Mouse (Mus musculus): ENCODE results near the gene Ano10. TPM values are rescaled to one million over a fixed set of nuclear protein-coding genes. Genes with fewer than 3 reads are reported as not detected.
A peak's percentile ranks its signal among the peaks of the same experiment; 100 is the strongest.

Gene Ano10
- polyA plus RNA-seq, 1 experiment from 2014 or later, result 32.6 TPM

GRCm38 (mm10) chr9:122223005-122223404 is 71.2 kb downstream of the Ano10 start:
- no peak for DNase-seq (ENCODE audit: low spot score)
- Histone ChIP-seq H3K9ac (ENCODE audit: low read depth, low read length) (no peak overlapping the region), H3K4me1 (replicated peaks; ENCODE audit: insufficient read depth, low read length) (no peaks in the 10 kb centered on the region), H3K9me3 (replicated peaks; ENCODE audit: low read length) (no peaks in the 10 kb centered on the region), H3K27me3 (ENCODE audit: insufficient read depth, low read length) (no peaks in the 10 kb centered on the region), H3K27ac (no peak overlapping the region), H3K4me3 (replicated peaks; ENCODE audit: low read depth, low read length) (no peak overlapping the region), H3K4me2 (ENCODE audit: low read length) (no peak overlapping the region), H3K36me3 (ENCODE audit: insufficient read depth, low read length) (no peaks in the 10 kb centered on the region)
- no peak for ATAC-seq (replicated peaks; ENCODE audit: low FRiP score, low read depth)
- TF ChIP-seq CTCF (IDR thresholded peaks at IDR 0.05; ENCODE audit: low read depth), result no peak
- WGBS, result 41% methylated on average over 8 of the region's 8 CpGs

DNA sequence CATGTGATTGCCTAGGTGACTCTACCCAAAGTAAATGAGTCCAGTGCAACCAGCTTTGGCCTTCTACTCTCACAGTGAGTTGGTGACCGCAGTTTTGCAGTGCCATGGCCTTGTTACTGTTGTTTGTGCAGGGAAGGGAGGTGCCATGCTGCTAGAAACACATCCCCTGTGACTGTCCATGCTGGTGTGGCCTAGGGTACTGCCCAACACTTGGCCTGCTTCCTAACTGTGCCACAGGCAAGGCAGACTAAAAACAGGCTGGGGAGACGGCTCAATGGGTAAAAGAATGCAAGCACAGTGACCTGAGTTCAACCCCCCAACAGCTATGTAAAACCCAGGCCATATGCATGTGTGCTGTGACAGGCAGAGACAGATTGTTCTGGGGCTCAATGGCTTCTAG is 74.3 kb downstream of the Ano10 start:
- no peak for DNase-seq (ENCODE audit: low spot score)
- Histone ChIP-seq H3K27me3 (ENCODE audit: insufficient read depth, low read length) (no peaks in the 10 kb centered on the region), H3K4me2 (ENCODE audit: low read length) (no peak overlapping the region), H3K9ac (ENCODE audit: low read depth, low read length) (no peak overlapping the region), H3K4me1 (replicated peaks; ENCODE audit: insufficient read depth, low read length) (no peaks in the 10 kb centered on the region), H3K4me3 (replicated peaks; ENCODE audit: low read depth, low read length) (no peak overlapping the region), H3K27ac (no peak overlapping the region), H3K9me3 (replicated peaks; ENCODE audit: low read length) (no peaks in the 10 kb centered on the region), H3K36me3 (ENCODE audit: insufficient read depth, low read length) (no peaks in the 10 kb centered on the region)
- no peak for TF ChIP-seq CTCF (IDR thresholded peaks at IDR 0.05; ENCODE audit: low read depth)
- ATAC-seq (replicated peaks; ENCODE audit: low FRiP score, low read depth), result no peak
- 65% methylated on average over 2 of the region's 2 CpGs for WGBS

DNA sequence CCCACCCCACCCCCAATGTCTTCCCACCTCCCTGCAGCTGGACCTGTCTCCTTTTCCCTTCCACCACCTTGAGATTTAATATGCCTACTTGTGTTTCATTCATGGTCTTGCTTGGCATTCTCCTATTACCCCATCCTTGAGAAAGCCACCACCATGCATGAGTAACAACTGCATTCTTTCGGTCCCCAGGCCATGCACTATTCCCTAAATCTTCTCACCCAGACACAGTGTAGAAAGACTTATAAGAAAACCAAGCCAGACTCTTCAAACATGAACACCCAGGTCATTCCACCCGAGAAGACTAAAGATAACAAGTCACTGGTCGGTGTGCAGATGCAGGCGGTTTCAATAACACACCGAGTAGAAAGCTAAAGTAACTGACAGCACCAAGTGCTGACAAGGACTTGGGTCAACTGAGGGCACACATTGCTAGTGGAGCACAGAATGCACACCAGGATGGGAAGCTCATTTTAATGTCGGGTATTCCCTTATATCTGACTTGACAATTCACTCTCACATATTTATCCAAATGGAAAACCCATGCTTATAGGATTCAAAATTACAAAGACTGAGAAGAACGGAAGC is 77.2 kb downstream of the Ano10 start:
- Histone ChIP-seq H3K9ac (ENCODE audit: low read depth, low read length) (no peak overlapping the region), H3K27me3 (ENCODE audit: insufficient read depth, low read length) (no peaks in the 10 kb centered on the region), H3K36me3 (ENCODE audit: insufficient read depth, low read length) (no peaks in the 10 kb centered on the region), H3K9me3 (replicated peaks; ENCODE audit: low read length) (no peaks in the 10 kb centered on the region), H3K27ac (no peak overlapping the region), H3K4me2 (ENCODE audit: low read length) (no peak overlapping the region), H3K4me1 (replicated peaks; ENCODE audit: insufficient read depth, low read length) (no peaks in the 10 kb centered on the region), H3K4me3 (replicated peaks; ENCODE audit: low read depth, low read length) (no peak overlapping the region)
- no peak for ATAC-seq (replicated peaks; ENCODE audit: low FRiP score, low read depth)
- no peak for TF ChIP-seq CTCF (IDR thresholded peaks at IDR 0.05; ENCODE audit: low read depth)
- 42% methylated on average over 7 of the region's 7 CpGs for WGBS
- peak; percentile 49 for DNase-seq (ENCODE audit: low spot score)

- no peaks in the 10 kb centered on the region for H3K4me1 ChIP-seq (replicated peaks; ENCODE audit: insufficient read depth, low read length)
- H3K36me3 ChIP-seq (ENCODE audit: insufficient read depth, low read length), result no peaks in the 10 kb centered on the region
- no peak for DNase-seq (ENCODE audit: low spot score)
- no peak overlapping the region for H3K4me3 ChIP-seq (replicated peaks; ENCODE audit: low read depth, low read length)
- no peaks in the 10 kb centered on the region for H3K9me3 ChIP-seq (replicated peaks; ENCODE audit: low read length)
- no peak for ATAC-seq (replicated peaks; ENCODE audit: low FRiP score, low read depth)
- no peak overlapping the region for H3K27ac ChIP-seq
- H3K4me2 ChIP-seq (ENCODE audit: low read length), result no peak overlapping the region
- H3K9ac ChIP-seq (ENCODE audit: low read depth, low read length), result no peak overlapping the region
- no peak for TF ChIP-seq CTCF (IDR thresholded peaks at IDR 0.05; ENCODE audit: low read depth)
- no peaks in the 10 kb centered on the region for H3K27me3 ChIP-seq (ENCODE audit: insufficient read depth, low read length)
Measured at GRCm38 (mm10) chr9:122215118-122215517, 79.1 kb downstream of the Ano10 start.

DNA sequence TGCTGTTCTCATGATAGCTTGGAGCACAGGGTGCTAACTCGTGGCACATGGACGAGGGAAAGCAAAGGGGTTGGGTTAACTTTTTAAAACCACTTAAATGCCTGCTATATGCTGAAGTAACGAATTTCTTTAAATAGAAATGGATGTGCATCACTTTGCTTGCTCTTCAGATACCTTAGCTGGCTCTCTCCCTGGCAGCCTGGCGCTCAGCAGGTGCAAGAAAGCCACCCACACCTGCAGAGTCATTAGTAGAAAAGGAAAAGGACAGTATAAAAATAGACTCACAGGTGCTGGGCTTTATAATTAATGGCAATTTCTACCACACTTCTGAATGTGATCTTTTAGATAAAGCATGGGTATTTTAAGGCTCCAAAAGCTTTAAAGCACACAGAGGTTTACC is 85.9 kb downstream of the Ano10 start:
- no peak for ATAC-seq (replicated peaks; ENCODE audit: low FRiP score, low read depth)
- 89% methylated on average over 4 of the region's 4 CpGs for WGBS
- TF ChIP-seq CTCF (IDR thresholded peaks at IDR 0.05; ENCODE audit: low read depth), result no peak

DNA sequence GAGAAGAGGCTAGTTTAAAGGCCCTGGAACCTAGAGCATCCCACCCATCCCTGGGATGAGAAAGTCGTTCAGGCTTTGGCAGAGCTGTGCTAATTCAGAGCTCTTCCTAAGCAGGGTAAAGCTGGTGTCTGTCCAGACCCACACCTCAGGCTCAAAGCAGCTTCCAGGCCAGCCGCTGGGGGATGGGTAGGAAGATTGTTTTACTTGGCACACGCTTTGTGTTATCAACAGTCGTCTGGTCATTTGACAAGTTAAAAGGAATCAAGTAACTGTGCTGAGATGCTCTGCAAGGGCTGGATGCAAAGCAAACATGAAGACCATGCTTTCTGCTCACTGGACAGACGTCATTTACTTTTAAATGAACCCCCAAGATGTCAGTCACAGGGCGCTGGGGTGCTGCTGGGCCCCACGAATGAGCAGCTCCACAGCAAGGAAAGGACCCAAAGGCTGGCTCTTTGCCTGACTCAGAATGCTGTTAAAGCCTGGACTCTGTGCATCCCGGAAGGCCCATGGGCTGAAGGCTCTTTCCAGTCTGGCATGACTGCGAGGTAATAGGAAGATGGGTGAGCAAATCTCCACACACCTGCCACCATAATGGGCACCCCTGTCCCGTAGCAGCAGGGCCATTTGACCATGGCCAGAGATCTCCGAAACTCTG is 88.6 kb downstream of the Ano10 start:
- Histone ChIP-seq H3K27ac (no peak overlapping the region), H3K4me1 (replicated peaks; ENCODE audit: insufficient read depth, low read length) (peaks cover 4% of the 10 kb centered on the region; the same call in 1 of the 2 replicates), H3K4me2 (ENCODE audit: low read length) (no peak overlapping the region), H3K4me3 (replicated peaks; ENCODE audit: low read depth, low read length) (no peak overlapping the region), H3K9me3 (replicated peaks; ENCODE audit: low read length) (no peaks in the 10 kb centered on the region), H3K9ac (ENCODE audit: low read depth, low read length) (no peak overlapping the region), H3K36me3 (ENCODE audit: insufficient read depth, low read length) (no peaks in the 10 kb centered on the region), H3K27me3 (ENCODE audit: insufficient read depth, low read length) (no peaks in the 10 kb centered on the region)
- no peak for ATAC-seq (replicated peaks; ENCODE audit: low FRiP score, low read depth)
- no peak for TF ChIP-seq CTCF (IDR thresholded peaks at IDR 0.05; ENCODE audit: low read depth)
- DNase-seq (ENCODE audit: low spot score), result no peak
- 39% methylated on average over 11 of the region's 11 CpGs for WGBS

More for the DNA sequence above, 85.9 kb downstream of the Ano10 start:
- H3K9me3 ChIP-seq (replicated peaks; ENCODE audit: low read length), result no peaks in the 10 kb centered on the region
- H3K9ac ChIP-seq (ENCODE audit: low read depth, low read length), result no peak overlapping the region
- no peak overlapping the region for H3K4me2 ChIP-seq (ENCODE audit: low read length)
- peaks cover 4% of the 10 kb centered on the region; the same call in 1 of the 2 replicates for H3K4me1 ChIP-seq (replicated peaks; ENCODE audit: insufficient read depth, low read length)
- H3K27ac ChIP-seq, result no peak overlapping the region
- no peak overlapping the region for H3K4me3 ChIP-seq (replicated peaks; ENCODE audit: low read depth, low read length)
- DNase-seq (ENCODE audit: low spot score), result no peak
- H3K36me3 ChIP-seq (ENCODE audit: insufficient read depth, low read length), result no peaks in the 10 kb centered on the region
- no peaks in the 10 kb centered on the region for H3K27me3 ChIP-seq (ENCODE audit: insufficient read depth, low read length)

Data from kidney, postnatal 0 days (tissue).